Mouse (Mus musculus) hindbrain, embryonic 14.5 days (tissue): ENCODE results near the gene Depdc1b. TPM values are rescaled to one million over a fixed set of nuclear protein-coding genes. Genes with fewer than 3 reads are reported as not detected.

ENCODE experiments used
- ATAC-seq: fragments of 200-750 bp; cut with Nextera tagmentation; 2 replicates; pipeline ENCODE4 v1.8.0; 2017; ENCODE audit warnings: moderate number of reproducible peaks, mild to moderate bottlenecking, moderate TSS enrichment, moderate library complexity; ENCODE audit not compliant: low FRiP score
- DNase-seq: peaks from one replicate; pipeline ENCODE4 v3.0.0-alpha.2; 2015; ENCODE audit warnings: low spot score
- H3K27ac ChIP-seq: fragments of 300-500 bp; sonication (generic); 2 replicates; pipeline ENCODE4 v1.5.1; 2014; ENCODE audit warnings: mild to moderate bottlenecking, moderate library complexity
- H3K27me3 ChIP-seq: fragments of 300-500 bp; sonication (generic); 2 replicates; pipeline ENCODE4 v1.6.1; 2014; ENCODE audit warnings: mild to moderate bottlenecking, low read length, mixed read lengths; ENCODE audit not compliant: control insufficient read depth, insufficient read depth
- H3K36me3 ChIP-seq: fragments of 300-500 bp; sonication (generic); replicated peaks from 2 replicates; pipeline ENCODE4 v1.6.1; 2014; ENCODE audit not compliant: control insufficient read depth, insufficient read depth
- H3K4me1 ChIP-seq: fragments of 300-500 bp; sonication (generic); replicated peaks from 2 replicates; pipeline ENCODE4 v1.6.1; 2014; ENCODE audit warnings: antibody characterized with exemption, low read length, mixed read lengths; ENCODE audit not compliant: control insufficient read depth, insufficient read depth
- H3K4me2 ChIP-seq: fragments of 300-500 bp; sonication (generic); replicated peaks from 2 replicates; pipeline ENCODE4 v1.6.1; 2014; ENCODE audit warnings: mild to moderate bottlenecking, moderate library complexity
- H3K4me3 ChIP-seq: fragments of 300-500 bp; sonication (generic); replicated peaks from 2 replicates; pipeline ENCODE4 v1.5.1; 2014; ENCODE audit warnings: mild to moderate bottlenecking, low read length
- H3K9ac ChIP-seq: fragments of 300-500 bp; sonication (generic); 2 replicates; pipeline ENCODE4 v1.6.1; 2014
- H3K9me3 ChIP-seq: fragments of 300-500 bp; sonication (generic); 2 replicates; pipeline ENCODE4 v1.6.1; 2016; ENCODE audit warnings: low read length; ENCODE audit not compliant: control insufficient read depth
- WGBS: fragments of 180-500 bp; shearing (Covaris S2); extraction: QIAGEN DNeasy Blood & Tissue Kit; methylation state at CpG from one replicate; pipeline ENCODE4 v1.1.7; 2014; 5-methylcytosine and 5-hydroxymethylcytosine counted together
- polyA plus RNA-seq: library from polyadenylated mRNA; unstranded; fragments of >200 nt; fragmentation: Nextera tagmentation; extraction: Ambion mirVana; gene quantifications from 2 replicates; pipeline ENCODE4 v1.2.1, GENCODE M21; 2014

The Depdc1b gene
- 2.2 and 2.6 TPM in 2 replicates for polyA plus RNA-seq

GRCm38 (mm10) chr13:108315702-108316486, at the start of gene Depdc1b:
Depdc1b (plus strand) TSS chr13:108316332.
- WGBS, result under 1% methylated on average over 48 of the region's 48 CpGs

GRCm38 (mm10) chr13:108267841-108268634, 48.1 kb upstream of the Depdc1b start:
- H3K4me3 ChIP-seq, result no peak overlapping the region
- ATAC-seq (no peak), DNase-seq (no peak)
- WGBS, result 89% methylated on average over 9 of the region's 9 CpGs
- no peaks in the 10 kb centered on the region for H3K4me1 ChIP-seq
- H3K36me3 ChIP-seq, result no peaks in the 10 kb centered on the region
- no peak overlapping the region for H3K9ac ChIP-seq
- no peaks in the 10 kb centered on the region for H3K27me3 ChIP-seq
- no peak overlapping the region for H3K4me2 ChIP-seq
- H3K9me3 ChIP-seq, result no peaks in the 10 kb centered on the region
- no peak overlapping the region for H3K27ac ChIP-seq

More at GRCm38 (mm10) chr13:108315702-108316486, at the start of gene Depdc1b:
- Histone ChIP-seq H3K36me3 (no peaks in the 10 kb centered on the region), H3K4me2 (peak within 1 kb of the TSS; percentile 87), H3K27me3 (no peaks in the 10 kb centered on the region), H3K4me3 (peak within 1 kb of the TSS; percentile 63), H3K4me1 (peaks cover 4% of the 10 kb centered on the region; the same call in 1 of the 2 replicates), H3K9ac (peak within 1 kb of the TSS; percentile 80), H3K27ac (peak within 1 kb of the TSS; percentile 41; the same call in 1 of the 2 replicates), H3K9me3 (no peaks in the 10 kb centered on the region)
- DNase-seq (peak; percentile 88), ATAC-seq (peak; percentile 98)

- Histone ChIP-seq H3K4me3 (no peak overlapping the region), H3K9me3 (no peaks in the 10 kb centered on the region), H3K27ac (no peak overlapping the region), H3K4me2 (no peak overlapping the region), H3K9ac (no peak overlapping the region), H3K36me3 (no peaks in the 10 kb centered on the region), H3K4me1 (no peaks in the 10 kb centered on the region), H3K27me3 (no peaks in the 10 kb centered on the region)
- DNase-seq (no peak), ATAC-seq (no peak)
- WGBS, result 75% methylated on average over 7 of the region's 7 CpGs
Observed at GRCm38 (mm10) chr13:108271458-108272148, 44.5 kb upstream of the Depdc1b start.

- no peaks in the 10 kb centered on the region for H3K36me3 ChIP-seq
- H3K4me1 ChIP-seq, result no peaks in the 10 kb centered on the region
- ATAC-seq (no peak), DNase-seq (no peak)
- no peak overlapping the region for H3K4me2 ChIP-seq
- 89% methylated on average over 8 of the region's 8 CpGs for WGBS
- H3K27ac ChIP-seq, result no peak overlapping the region
- no peaks in the 10 kb centered on the region for H3K9me3 ChIP-seq
- H3K9ac ChIP-seq, result no peak overlapping the region
- H3K4me3 ChIP-seq, result no peak overlapping the region
- H3K27me3 ChIP-seq, result no peaks in the 10 kb centered on the region
Observed at GRCm38 (mm10) chr13:108272332-108272731, 43.8 kb upstream of the Depdc1b start.

- DNase-seq (no peak), ATAC-seq (no peak)
- no peak overlapping the region for H3K4me2 ChIP-seq
- no peak overlapping the region for H3K9ac ChIP-seq
- WGBS, result 59% methylated on average over 15 of the region's 15 CpGs
- H3K4me1 ChIP-seq, result no peaks in the 10 kb centered on the region
- H3K9me3 ChIP-seq, result no peaks in the 10 kb centered on the region
- H3K27me3 ChIP-seq, result no peaks in the 10 kb centered on the region
- no peaks in the 10 kb centered on the region for H3K36me3 ChIP-seq
- H3K27ac ChIP-seq, result no peak overlapping the region
- H3K4me3 ChIP-seq, result no peak overlapping the region
Observed at GRCm38 (mm10) chr13:108273034-108273433, 43.1 kb upstream of the Depdc1b start.

- ATAC-seq (no peak), DNase-seq (no peak)
- 50% methylated on average over 5 of the region's 5 CpGs for WGBS
- H3K36me3 ChIP-seq, result no peaks in the 10 kb centered on the region
- no peak overlapping the region for H3K27ac ChIP-seq
- no peaks in the 10 kb centered on the region for H3K9me3 ChIP-seq
- no peaks in the 10 kb centered on the region for H3K4me1 ChIP-seq
- H3K9ac ChIP-seq, result no peak overlapping the region
- no peaks in the 10 kb centered on the region for H3K27me3 ChIP-seq
- no peak overlapping the region for H3K4me3 ChIP-seq
- H3K4me2 ChIP-seq, result no peak overlapping the region
Observed at GRCm38 (mm10) chr13:108273456-108273855, 42.7 kb upstream of the Depdc1b start.

- 70% methylated on average over 1 of the region's 1 CpGs for WGBS
- H3K9me3 ChIP-seq, result no peaks in the 10 kb centered on the region
- DNase-seq (no peak), ATAC-seq (no peak)
- no peak overlapping the region for H3K27ac ChIP-seq
- no peak overlapping the region for H3K4me2 ChIP-seq
- H3K4me1 ChIP-seq, result no peaks in the 10 kb centered on the region; the same call in 1 of the 2 replicates
- no peak overlapping the region for H3K4me3 ChIP-seq
- no peak overlapping the region for H3K9ac ChIP-seq
- H3K36me3 ChIP-seq, result no peaks in the 10 kb centered on the region
- no peaks in the 10 kb centered on the region for H3K27me3 ChIP-seq
Observed at GRCm38 (mm10) chr13:108276561-108276960, 39.6 kb upstream of the Depdc1b start.

- no peaks in the 10 kb centered on the region for H3K27me3 ChIP-seq
- H3K4me1 ChIP-seq, result no peaks in the 10 kb centered on the region; the same call in 1 of the 2 replicates
- no peaks in the 10 kb centered on the region for H3K9me3 ChIP-seq
- no peak for DNase-seq
- H3K9ac ChIP-seq, result no peak overlapping the region
- H3K27ac ChIP-seq, result no peak overlapping the region
- H3K4me2 ChIP-seq, result no peak overlapping the region
- H3K4me3 ChIP-seq, result no peak overlapping the region
- 81% methylated on average over 7 of the region's 7 CpGs for WGBS
- ATAC-seq, result no peak
- H3K36me3 ChIP-seq, result no peaks in the 10 kb centered on the region
Observed at GRCm38 (mm10) chr13:108277320-108277719, 38.8 kb upstream of the Depdc1b start.

GRCm38 (mm10) chr13:108278592-108278991, 37.5 kb upstream of the Depdc1b start:
- H3K9ac ChIP-seq, result no peak overlapping the region
- no peaks in the 10 kb centered on the region for H3K36me3 ChIP-seq
- H3K27ac ChIP-seq, result 0 out of 2 replicates have a peak overlapping the region, but pooled peaks have one; percentile 41
- no peak overlapping the region for H3K4me2 ChIP-seq
- H3K9me3 ChIP-seq, result no peaks in the 10 kb centered on the region
- H3K27me3 ChIP-seq, result no peaks in the 10 kb centered on the region
- no peak overlapping the region for H3K4me3 ChIP-seq
- H3K4me1 ChIP-seq, result no peaks in the 10 kb centered on the region; the same call in 1 of the 2 replicates
- 58% methylated on average over 6 of the region's 6 CpGs for WGBS
- ATAC-seq (no peak), DNase-seq (no peak)
